8 mouse cellular contexts compared by ENCODE assay signal in genomic region chr8:120535452-120536305, GRCm38 (mm10). TPM values are rescaled to one million over a fixed set of nuclear protein-coding genes. Genes with fewer than 3 reads are reported as not detected.
DNase-seq lines count a peak whose midpoint lies in the region; ATAC-seq and TF ChIP-seq lines count a peak whose summit lies in the region.

No protein-coding gene starts in this region.

- WGBS in hindbrain, embryonic 10.5 days: under 1% methylated on average over 79 of the region's 79 CpGs

- ATAC-seq in CD4-positive, CD25-positive, alpha-beta regulatory T cell, adult 4 months: no peak

- H3K27ac ChIP-seq in embryonic fibroblast, embryonic 13.5 days (ENCODE audit: insufficient read depth, low read length): peak overlapping the region; percentile 88
- H3K27ac ChIP-seq in hindbrain, embryonic 10.5 days: peak overlapping the region; percentile 98

- no peaks in the 10 kb centered on the region for H3K36me3 ChIP-seq in hindbrain, embryonic 10.5 days
- peaks cover 47% of the 10 kb centered on the region for H3K36me3 ChIP-seq in megakaryocyte, embryonic 14.5 days (replicated peaks; ENCODE audit: low read length)

- no peak for TF ChIP-seq CTCF in embryonic fibroblast, embryonic 13.5 days (IDR thresholded peaks at IDR 0.05; ENCODE audit: borderline replicate concordance, insufficient read depth, low read length)

- H3K9me3 ChIP-seq in hindbrain, embryonic 10.5 days: no peaks in the 10 kb centered on the region
- no peaks in the 10 kb centered on the region for H3K9me3 ChIP-seq in megakaryocyte, embryonic 14.5 days

- peak overlapping the region; percentile 52 for H3K4me3 ChIP-seq in embryonic fibroblast, embryonic 13.5 days (ENCODE audit: insufficient read depth, low read length)
- H3K4me3 ChIP-seq in hindbrain, embryonic 10.5 days: peak overlapping the region; percentile 81
- H3K4me3 ChIP-seq in megakaryocyte, embryonic 14.5 days (replicated peaks): peak overlapping the region; percentile 99

- intact Hi-C loops in left cerebral cortex, postnatal 25 days (cut with DNase I): loop anchor here (1.0 to 5.0 kb wide), 6 partner anchors 46 to 233 kb away; no protein-coding TSS in a partner anchor

- TF ChIP-seq POLR2A in embryonic fibroblast, embryonic 13.5 days (IDR thresholded peaks at IDR 0.05; ENCODE audit: low read depth, low read length): no peak

- H3K4me1 ChIP-seq in embryonic fibroblast, embryonic 13.5 days (ENCODE audit: control insufficient read depth, insufficient read depth, low read length): peaks cover 16% of the 10 kb centered on the region
- H3K4me1 ChIP-seq in hindbrain, embryonic 10.5 days (replicated peaks): peaks cover 100% of the 10 kb centered on the region
- peaks cover 73% of the 10 kb centered on the region for H3K4me1 ChIP-seq in megakaryocyte, embryonic 14.5 days

- peaks cover 82% of the 10 kb centered on the region for H3K27me3 ChIP-seq in hindbrain, embryonic 10.5 days (ENCODE audit: insufficient read depth, poor library complexity, severe bottlenecking)
- no peaks in the 10 kb centered on the region for H3K27me3 ChIP-seq in megakaryocyte, embryonic 14.5 days (replicated peaks)

- peak; percentile 59 for DNase-seq in CD4-positive, CD25-positive, alpha-beta regulatory T cell, adult 2 months (ENCODE audit: low read depth, low spot score)
- DNase-seq in adrenal gland, adult 2 months: peak; percentile 83
- peak; percentile 66 for DNase-seq in hindbrain, embryonic 10.5 days (ENCODE audit: low spot score)
- DNase-seq in left cerebral cortex, postnatal 25 days (ENCODE audit: low spot score in 2 of 2): peak; percentile 80 to 81
- DNase-seq in spleen, adult 12 weeks (ENCODE audit: low spot score): peak; percentile 39

RNA-seq across cellular contexts. Expression of gene Gins2, which starts 53.4 kb away (rescaled TPM):
- polyA plus RNA-seq in CD4-positive, CD25-positive, alpha-beta regulatory T cell, adult 4 months (2017; shearing (Covaris generic)): 10 to 100 TPM; 14.6 to 20.6 TPM
- 1 to 10 TPM; 3.8 to 5.7 TPM for total RNA-seq in adrenal gland, adult 2 months (2021)
- polyA plus RNA-seq in adrenal gland, adult 2 months (2012; rRNA removed): 7.8 and 8.7 TPM in 2 replicates
- 31.3 and 33.7 TPM in 2 replicates for polyA plus RNA-seq in embryonic fibroblast, embryonic 13.5 days (2011; ENCODE audit: insufficient read length, low read depth, missing spikeins)
- 138 and 165 TPM in 2 replicates for polyA plus RNA-seq in hindbrain, embryonic 10.5 days (2016; fragmentation: Nextera tagmentation; extraction: Ambion mirVana)
- total RNA-seq in left cerebral cortex, postnatal 25 days (2021): 1 to 10 TPM; 1.6 to 1.8 TPM
- 8.3 and 35.4 TPM in 2 replicates for polyA plus RNA-seq in megakaryocyte, embryonic 14.5 days (2012; ENCODE audit: insufficient read depth, low replicate concordance)
